ENCODE assay signal across 18 mouse cellular contexts in the genomic region with DNA sequence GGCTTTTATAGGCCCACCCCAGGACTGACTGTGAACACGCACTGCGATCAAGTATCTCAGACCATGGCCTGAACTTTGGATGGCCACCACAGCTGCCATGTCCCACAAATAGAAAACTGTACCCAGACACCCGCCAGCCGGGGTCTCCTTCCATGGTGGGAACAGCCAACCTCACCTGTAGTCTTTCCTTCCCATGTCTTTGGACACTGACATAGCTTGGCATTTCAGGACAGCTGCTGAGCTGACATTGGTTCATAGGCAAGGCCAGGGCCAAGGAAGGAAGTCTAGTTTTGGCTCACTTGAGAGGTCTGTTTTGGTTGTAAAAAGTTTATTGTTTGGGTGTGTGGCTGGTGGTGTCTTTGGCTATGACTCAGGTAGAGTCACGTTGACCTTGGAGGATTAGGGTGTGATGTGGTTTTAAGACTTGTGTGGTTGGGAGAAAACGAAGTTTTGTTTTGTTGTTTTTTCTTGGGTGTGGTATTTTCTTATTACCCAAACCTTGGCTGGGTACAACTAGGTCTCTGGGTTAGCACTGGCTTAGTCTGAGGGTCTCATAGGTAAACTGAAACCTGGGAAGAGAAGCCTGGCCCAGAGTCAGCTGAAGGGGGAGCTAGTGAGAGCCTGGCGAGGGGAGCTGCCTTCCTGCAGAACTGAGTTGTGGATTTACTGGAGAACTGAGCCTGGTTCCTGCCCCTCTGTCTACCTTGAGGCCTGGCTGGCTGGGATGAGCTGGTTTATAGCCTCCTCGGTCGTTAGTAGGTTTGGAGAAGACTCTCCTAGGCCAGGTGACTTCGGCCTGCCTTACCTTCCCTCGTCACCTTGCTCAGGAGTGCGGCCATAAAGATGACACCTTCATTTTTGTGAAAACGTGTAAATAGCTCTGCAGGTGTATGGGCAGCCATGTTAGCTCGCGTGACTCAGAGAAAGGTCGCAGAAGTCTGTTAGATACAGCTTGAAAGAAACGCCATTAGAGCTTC.
DNase-seq lines count a peak whose midpoint lies in the region; ATAC-seq and TF ChIP-seq lines count a peak whose summit lies in the region.
"Had no signal": no experiment of that assay in that cellular context is flagged by ENCODE, and none has a peak within 500 bp of the region (broad histone marks: within the 10 kb centered on the region; RNA-seq: fewer than 3 reads in every experiment).

No protein-coding gene starts in this region.

- peaks cover 3% of the 10 kb centered on the region; the same call in 1 of the 2 replicates for H3K36me3 ChIP-seq in heart, adult 2 months (ENCODE audit: control insufficient read depth, insufficient read depth, low read length)
- H3K36me3 ChIP-seq in liver, embryonic 14.5 days (replicated peaks; ENCODE audit: control insufficient read depth, insufficient read depth, low read depth): no peaks in the 10 kb centered on the region
- no peaks in the 10 kb centered on the region for H3K36me3 ChIP-seq in liver, embryonic 12.5 days
- no peaks in the 10 kb centered on the region for H3K36me3 ChIP-seq in small intestine, adult 2 months (ENCODE audit: control insufficient read depth, insufficient read depth, low read length)
- H3K36me3 ChIP-seq: forebrain, embryonic 10.5 days; hindbrain, embryonic 13.5 days; limb, embryonic 12.5 days; midbrain, embryonic 15.5 days had no signal

- no peak for TF ChIP-seq POLR2A in heart, adult 2 months (IDR thresholded peaks at IDR 0.05; ENCODE audit: insufficient read depth, low read depth, low read length)
- no peak for TF ChIP-seq POLR2A in small intestine, adult 2 months (IDR thresholded peaks at IDR 0.05; ENCODE audit: low read depth, low read length)

- intact Hi-C loops in heart, adult 2 months (cut with DNase I): no loop called here

- DNase-seq in heart, adult 2 months: peak in 1 of 2 experiments; percentile 2
- DNase-seq in heart, adult 18-20 months: no peak
- no peak for DNase-seq in liver, embryonic 14.5 days (ENCODE audit: low read depth in 3 of 3, low spot score in 3 of 3)
- peak; percentile 31 for DNase-seq in ES-CJ7 (ENCODE audit: low read depth, low spot score)
- DNase-seq in thymus, adult 18-20 months: no peak
- DNase-seq: adrenal gland, adult 2 months; cerebellum, adult 9-10 months; kidney, adult 11 months; kidney, postnatal 4 days; lung, adult 18-20 months had no signal

- peaks cover 4% of the 10 kb centered on the region; the same call in 1 of the 2 replicates for H3K9me3 ChIP-seq in liver, embryonic 14.5 days (ENCODE audit: control insufficient read depth, low read length)
- peaks cover 8% of the 10 kb centered on the region for H3K9me3 ChIP-seq in liver, embryonic 12.5 days (replicated peaks)
- H3K9me3 ChIP-seq: hindbrain, embryonic 13.5 days; midbrain, embryonic 15.5 days had no signal

- no peak for ATAC-seq in liver, embryonic 14.5 days (ENCODE audit: insufficient read depth)
- ATAC-seq in liver, embryonic 12.5 days: no peak
- ATAC-seq: midbrain, embryonic 15.5 days had no signal

- H3K4me3 ChIP-seq in heart, adult 2 months: no peak overlapping the region
- H3K4me3 ChIP-seq in liver, embryonic 14.5 days (ENCODE audit: insufficient read depth in 1 of 2, low read depth in 2 of 2, low read length in 2 of 2): no peak overlapping the region
- no peak overlapping the region for H3K4me3 ChIP-seq in liver, embryonic 12.5 days
- H3K4me3 ChIP-seq in small intestine, adult 2 months (ENCODE audit: low read depth, low read length): no peak overlapping the region
- H3K4me3 ChIP-seq: forebrain, embryonic 10.5 days; hindbrain, embryonic 13.5 days; limb, embryonic 12.5 days; midbrain, embryonic 15.5 days had no signal

- TF ChIP-seq EP300 in heart, adult 2 months (IDR thresholded peaks at IDR 0.05; ENCODE audit: insufficient read depth, low read depth, low read length): no peak
- no peak for TF ChIP-seq EP300 in liver, embryonic 14.5 days (IDR thresholded peaks at IDR 0.05; ENCODE audit: low read depth)

- peak; percentile 21; the same call in 1 of the 2 replicates for TF ChIP-seq CTCF in heart, adult 2 months (IDR thresholded peaks at IDR 0.05)
- TF ChIP-seq CTCF in liver, embryonic 14.5 days (IDR thresholded peaks at IDR 0.05; ENCODE audit: low read depth): peak; percentile 40
- peak; percentile 35; the same call in 1 of the 2 replicates for TF ChIP-seq CTCF in small intestine, adult 2 months (IDR thresholded peaks at IDR 0.05; ENCODE audit: extremely low read depth, insufficient read length, insufficient replicate concordance, low read depth, low read length)

- no peaks in the 10 kb centered on the region for H3K27me3 ChIP-seq in heart, adult 2 months (ENCODE audit: control insufficient read depth, insufficient read depth, low read length)
- no peaks in the 10 kb centered on the region for H3K27me3 ChIP-seq in liver, embryonic 14.5 days (ENCODE audit: control insufficient read depth, insufficient read depth, low read length)
- H3K27me3 ChIP-seq in liver, embryonic 12.5 days (replicated peaks): no peaks in the 10 kb centered on the region
- H3K27me3 ChIP-seq in small intestine, adult 2 months (ENCODE audit: control insufficient read depth, insufficient read depth, low read length): no peaks in the 10 kb centered on the region
- H3K27me3 ChIP-seq: CH12.LX; hindbrain, embryonic 13.5 days; limb, embryonic 12.5 days; midbrain, embryonic 15.5 days had no signal

- H3K9ac ChIP-seq in heart, adult 2 months (ENCODE audit: low read depth, low read length): no peak overlapping the region
- H3K9ac ChIP-seq in liver, embryonic 14.5 days (replicated peaks): no peak overlapping the region
- H3K9ac ChIP-seq in liver, embryonic 12.5 days: no peak overlapping the region
- H3K9ac ChIP-seq: hindbrain, embryonic 13.5 days; limb, embryonic 12.5 days; midbrain, embryonic 15.5 days had no signal

- no peak overlapping the region; the same call in 1 of the 2 replicates for H3K27ac ChIP-seq in heart, adult 2 months
- no peak overlapping the region for H3K27ac ChIP-seq in liver, embryonic 14.5 days
- no peak overlapping the region for H3K27ac ChIP-seq in liver, embryonic 12.5 days
- H3K27ac ChIP-seq in small intestine, adult 2 months (ENCODE audit: insufficient read depth, low read depth, low read length): no peak overlapping the region
- H3K27ac ChIP-seq: forebrain, embryonic 10.5 days; hindbrain, embryonic 13.5 days; limb, embryonic 12.5 days; macrophage; midbrain, embryonic 15.5 days had no signal

- 72% methylated on average over 17 of the region's 17 CpGs for WGBS in heart, adult 2 months
- 65% methylated on average over 17 of the region's 17 CpGs for WGBS in liver, embryonic 14.5 days (ENCODE audit: insufficient replicate concordance)
- 75% methylated on average over 17 of the region's 17 CpGs for WGBS in liver, embryonic 12.5 days (ENCODE audit: insufficient replicate concordance)
- WGBS in small intestine, adult 2 months: 77% methylated on average over 17 of the region's 17 CpGs

- H3K4me2 ChIP-seq in liver, embryonic 14.5 days (ENCODE audit: low read depth): no peak overlapping the region
- H3K4me2 ChIP-seq in liver, embryonic 12.5 days: no peak overlapping the region
- H3K4me2 ChIP-seq: hindbrain, embryonic 13.5 days; limb, embryonic 12.5 days; midbrain, embryonic 15.5 days had no signal

- no peaks in the 10 kb centered on the region for H3K79me2 ChIP-seq in heart, adult 2 months (replicated peaks; ENCODE audit: control insufficient read depth, insufficient read depth, low read length)

- H3K4me1 ChIP-seq in heart, adult 2 months (ENCODE audit: control insufficient read depth, insufficient read depth, low read length): peaks cover 7% of the 10 kb centered on the region
- no peaks in the 10 kb centered on the region for H3K4me1 ChIP-seq in liver, embryonic 14.5 days (replicated peaks; ENCODE audit: control insufficient read depth in 2 of 2, insufficient read depth in 2 of 2, low read length in 1 of 2)
- no peaks in the 10 kb centered on the region for H3K4me1 ChIP-seq in liver, embryonic 12.5 days
- peaks cover 6% of the 10 kb centered on the region for H3K4me1 ChIP-seq in small intestine, adult 2 months (ENCODE audit: control insufficient read depth, insufficient read depth, insufficient read length, low read length)
- H3K4me1 ChIP-seq: forebrain, embryonic 10.5 days; hindbrain, embryonic 13.5 days; limb, embryonic 12.5 days; midbrain, embryonic 15.5 days had no signal
